Mouse (Mus musculus) brain, embryonic 14.5 days (tissue): ENCODE data around the gene Mrpl24.

ENCODE experiments used
- CTCF ChIP-seq: fragments of 200-500 bp; IDR thresholded peaks from 2 replicates; pipeline ENCODE4 v1.5.1; 2012; ENCODE audit warnings: inconsistent platforms, mild to moderate bottlenecking, moderate library complexity, borderline replicate concordance; ENCODE audit not compliant: insufficient read depth, insufficient read length; ENCODE audit errors: extremely low read depth
- POLR2A ChIP-seq: fragments of 200-500 bp; IDR thresholded peaks from 2 replicates; pipeline ENCODE4 v1.6.1; 2012; ENCODE audit warnings: mild to moderate bottlenecking, inconsistent platforms, borderline replicate concordance; ENCODE audit not compliant: poor library complexity, insufficient read depth, insufficient read length, severe bottlenecking; ENCODE audit errors: extremely low read depth

DNA sequence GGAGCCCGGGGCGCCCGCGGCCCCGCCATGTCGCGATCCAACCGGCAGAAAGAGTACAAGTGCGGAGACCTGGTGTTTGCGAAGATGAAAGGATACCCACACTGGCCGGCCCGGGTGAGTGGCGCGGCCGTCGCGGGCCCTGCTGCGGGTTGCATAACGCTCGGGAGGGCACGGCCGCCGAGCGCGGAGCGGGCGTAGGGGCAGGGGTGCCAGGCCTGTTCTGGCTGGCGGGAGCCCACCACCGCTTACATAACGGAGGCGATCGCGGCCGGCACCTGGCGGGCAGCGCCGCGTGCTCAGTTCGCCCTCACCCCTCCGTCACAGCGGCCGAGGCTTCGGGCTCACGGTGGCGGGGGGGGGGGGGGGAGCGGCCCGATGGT lies 12.7 kb upstream of the Mrpl24 start:
- peak; percentile 21; the same call in 1 of the 2 replicates for TF ChIP-seq POLR2A
- TF ChIP-seq CTCF, result no peak
